Mouse (Mus musculus): ENCODE results near the gene Samd3. TPM values are rescaled to one million over a fixed set of nuclear protein-coding genes. Genes with fewer than 3 reads are reported as not detected.

Samd3 gene
- 0.18 and 0.32 TPM in 2 replicates for polyA plus RNA-seq (2015; fragmentation: Nextera tagmentation; extraction: Ambion mirVana)

DNA sequence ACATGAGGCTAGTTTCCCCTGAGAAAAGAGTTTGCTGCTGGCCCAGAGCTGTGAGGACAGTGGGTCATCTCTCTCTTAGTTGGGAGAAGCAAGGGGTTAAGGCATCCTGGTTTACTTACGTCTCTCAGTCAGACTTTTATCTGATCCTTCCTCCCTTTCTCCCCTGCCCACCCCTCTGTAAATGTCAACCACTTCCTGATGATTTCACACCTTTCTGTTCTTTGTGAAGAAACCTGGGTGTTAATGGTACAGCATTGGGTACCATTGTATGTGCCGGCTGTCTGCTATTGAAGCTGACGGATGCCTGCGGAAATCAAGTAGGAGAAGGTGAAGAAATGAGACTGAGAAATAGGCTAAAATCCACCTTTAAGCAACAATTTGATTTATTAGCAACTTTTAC lies at the start of gene Samd3:
Samd3 (plus strand) TSS at position 220 of the 400 bp plus-strand sequence.
- no peak for ATAC-seq (ENCODE audit: insufficient read depth, low FRiP score)
- Histone ChIP-seq H3K27ac (ENCODE audit: low read length) (no peak within 1 kb of the TSS), H3K4me2 (ENCODE audit: low read depth, low read length) (no peak within 1 kb of the TSS), H3K4me1 (ENCODE audit: control insufficient read depth, insufficient read depth, low read length) (no peaks in the 10 kb centered on the region), H3K36me3 (ENCODE audit: control insufficient read depth, insufficient read depth, low read length) (no peaks in the 10 kb centered on the region), H3K4me3 (replicated peaks; ENCODE audit: low read length) (no peak within 1 kb of the TSS), H3K9me3 (replicated peaks; ENCODE audit: control insufficient read depth, low read length) (no peaks in the 10 kb centered on the region), H3K9ac (ENCODE audit: low read length) (no peak within 1 kb of the TSS), H3K27me3 (ENCODE audit: control insufficient read depth, insufficient read depth, low read length) (no peaks in the 10 kb centered on the region)
- 49% methylated on average over 4 of the region's 4 CpGs for WGBS

DNA sequence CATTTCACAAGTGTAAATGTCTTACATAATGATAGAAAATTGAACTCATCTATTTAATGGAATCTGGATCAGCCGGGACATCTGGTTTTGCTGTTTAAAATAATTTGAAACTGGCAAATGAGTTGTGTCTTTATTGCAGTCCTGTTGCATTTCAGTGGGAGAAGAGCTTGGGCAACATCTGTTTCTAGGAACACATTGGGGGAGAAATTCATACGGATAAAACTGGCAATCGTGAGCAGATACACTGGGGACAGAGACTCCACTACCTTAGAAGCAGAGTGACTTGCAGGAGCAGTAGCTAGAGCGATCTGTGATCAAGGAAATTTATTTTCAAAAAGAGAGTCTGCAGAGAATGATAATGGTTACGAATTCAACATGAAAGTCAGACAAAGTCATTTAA lies 44.2 kb upstream of the Samd3 start:
- no peak for ATAC-seq (ENCODE audit: insufficient read depth, low FRiP score)
- Histone ChIP-seq H3K27me3 (ENCODE audit: control insufficient read depth, insufficient read depth, low read length) (no peaks in the 10 kb centered on the region), H3K4me1 (ENCODE audit: control insufficient read depth, insufficient read depth, low read length) (no peaks in the 10 kb centered on the region), H3K9me3 (replicated peaks; ENCODE audit: control insufficient read depth, low read length) (no peaks in the 10 kb centered on the region), H3K4me3 (replicated peaks; ENCODE audit: low read length) (no peak overlapping the region), H3K4me2 (ENCODE audit: low read depth, low read length) (no peak overlapping the region), H3K27ac (ENCODE audit: low read length) (no peak overlapping the region), H3K36me3 (ENCODE audit: control insufficient read depth, insufficient read depth, low read length) (no peaks in the 10 kb centered on the region), H3K9ac (ENCODE audit: low read length) (no peak overlapping the region)
- WGBS = 86% methylated on average over 5 of the region's 5 CpGs

DNA sequence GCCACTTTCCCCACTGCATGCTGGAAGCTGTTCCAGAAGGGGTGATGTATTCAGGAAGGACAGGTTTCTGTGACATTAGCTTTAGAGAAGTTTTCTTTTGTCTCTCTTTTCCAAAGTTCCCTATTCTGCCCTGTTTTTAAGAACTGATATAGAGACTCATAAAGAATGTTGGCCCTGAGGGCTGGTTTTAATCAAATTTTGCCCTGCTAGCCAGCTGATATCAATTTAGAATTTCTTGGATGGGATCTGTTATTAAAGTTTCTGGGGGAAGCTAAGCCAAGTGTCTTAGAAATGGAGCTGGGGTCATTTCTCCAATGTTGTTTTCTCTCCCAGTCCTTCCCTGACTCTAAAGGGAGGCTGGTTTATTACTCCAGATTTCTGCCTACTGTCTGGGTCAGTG lies 38.7 kb upstream of the Samd3 start:
- ATAC-seq (ENCODE audit: insufficient read depth, low FRiP score) = no peak
- H3K36me3 ChIP-seq (ENCODE audit: control insufficient read depth, insufficient read depth, low read length) = no peaks in the 10 kb centered on the region
- H3K4me3 ChIP-seq (replicated peaks; ENCODE audit: low read length) = no peak overlapping the region
- no peak overlapping the region for H3K27ac ChIP-seq (ENCODE audit: low read length)
- no peak overlapping the region for H3K9ac ChIP-seq (ENCODE audit: low read length)
- no peak overlapping the region for H3K4me2 ChIP-seq (ENCODE audit: low read depth, low read length)
- H3K4me1 ChIP-seq (ENCODE audit: control insufficient read depth, insufficient read depth, low read length) = no peaks in the 10 kb centered on the region
- no peaks in the 10 kb centered on the region for H3K27me3 ChIP-seq (ENCODE audit: control insufficient read depth, insufficient read depth, low read length)
- no peaks in the 10 kb centered on the region for H3K9me3 ChIP-seq (replicated peaks; ENCODE audit: control insufficient read depth, low read length)

DNA sequence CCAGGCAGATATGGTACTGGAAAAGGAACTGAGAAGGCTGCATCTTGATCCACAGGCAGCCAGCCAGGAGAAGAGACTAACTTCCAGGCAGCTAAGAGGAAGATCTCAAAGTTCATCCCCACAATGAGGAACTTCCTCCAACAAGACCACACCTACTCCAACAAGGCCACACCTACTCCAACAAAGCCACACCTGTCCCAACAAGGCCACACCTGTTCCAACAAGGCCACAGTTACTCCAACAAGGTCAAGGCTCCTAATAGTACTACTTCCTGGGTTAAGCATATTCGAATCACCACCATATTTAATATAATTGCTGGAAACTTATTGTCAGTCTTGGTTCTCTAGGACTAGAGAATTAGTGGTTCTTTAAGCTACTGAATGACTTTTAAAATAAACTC lies 34.6 kb upstream of the Samd3 start:
- Histone ChIP-seq H3K27ac (ENCODE audit: low read length) (no peak overlapping the region), H3K4me2 (ENCODE audit: low read depth, low read length) (no peak overlapping the region), H3K4me3 (replicated peaks; ENCODE audit: low read length) (no peak overlapping the region), H3K36me3 (ENCODE audit: control insufficient read depth, insufficient read depth, low read length) (no peaks in the 10 kb centered on the region), H3K9ac (ENCODE audit: low read length) (no peak overlapping the region), H3K9me3 (replicated peaks; ENCODE audit: control insufficient read depth, low read length) (no peaks in the 10 kb centered on the region), H3K27me3 (ENCODE audit: control insufficient read depth, insufficient read depth, low read length) (no peaks in the 10 kb centered on the region), H3K4me1 (ENCODE audit: control insufficient read depth, insufficient read depth, low read length) (no peaks in the 10 kb centered on the region)
- WGBS = 91% methylated on average over 1 of the region's 1 CpGs
- no peak for ATAC-seq (ENCODE audit: insufficient read depth, low FRiP score)

DNA sequence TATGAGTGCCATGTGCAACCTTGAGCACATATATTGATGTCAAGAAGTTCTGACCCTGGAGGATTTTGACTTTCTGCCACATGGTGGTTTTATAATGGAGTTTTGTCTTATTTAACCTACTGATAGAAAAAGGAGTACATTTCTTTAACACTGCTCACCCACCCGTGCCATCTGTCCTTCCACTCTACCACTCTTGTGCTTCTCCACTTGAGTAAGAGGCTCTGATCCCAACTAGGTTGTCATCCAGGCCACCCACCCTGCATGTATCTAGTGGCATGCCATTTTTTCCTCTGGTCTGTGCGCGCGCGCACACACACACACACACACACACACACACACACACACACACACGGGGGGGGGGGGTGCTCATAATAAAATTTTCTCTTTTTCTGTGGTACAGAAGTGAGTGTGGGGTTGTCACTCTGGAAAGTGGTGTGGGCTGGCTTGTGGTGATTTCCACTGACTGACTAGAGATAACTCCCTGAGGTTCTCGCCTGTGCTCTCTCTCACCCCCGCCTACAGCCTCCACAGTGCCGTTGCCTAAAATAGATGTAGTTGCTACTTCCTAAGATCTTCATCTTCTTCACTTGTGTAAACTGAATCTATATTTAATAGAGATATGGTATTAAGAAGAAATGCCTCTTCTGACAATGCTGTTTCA lies 26.7 kb upstream of the Samd3 start:
- no peaks in the 10 kb centered on the region for H3K9me3 ChIP-seq (replicated peaks; ENCODE audit: control insufficient read depth, low read length)
- no peaks in the 10 kb centered on the region for H3K27me3 ChIP-seq (ENCODE audit: control insufficient read depth, insufficient read depth, low read length)
- no peak overlapping the region for H3K27ac ChIP-seq (ENCODE audit: low read length)
- H3K9ac ChIP-seq (ENCODE audit: low read length) = no peak overlapping the region
- no peak for ATAC-seq (ENCODE audit: insufficient read depth, low FRiP score)
- WGBS = 83% methylated on average over 9 of the region's 9 CpGs
- H3K4me1 ChIP-seq (ENCODE audit: control insufficient read depth, insufficient read depth, low read length) = no peaks in the 10 kb centered on the region
- H3K36me3 ChIP-seq (ENCODE audit: control insufficient read depth, insufficient read depth, low read length) = no peaks in the 10 kb centered on the region
- no peak overlapping the region for H3K4me3 ChIP-seq (replicated peaks; ENCODE audit: low read length)
- H3K4me2 ChIP-seq (ENCODE audit: low read depth, low read length) = no peak overlapping the region

DNA sequence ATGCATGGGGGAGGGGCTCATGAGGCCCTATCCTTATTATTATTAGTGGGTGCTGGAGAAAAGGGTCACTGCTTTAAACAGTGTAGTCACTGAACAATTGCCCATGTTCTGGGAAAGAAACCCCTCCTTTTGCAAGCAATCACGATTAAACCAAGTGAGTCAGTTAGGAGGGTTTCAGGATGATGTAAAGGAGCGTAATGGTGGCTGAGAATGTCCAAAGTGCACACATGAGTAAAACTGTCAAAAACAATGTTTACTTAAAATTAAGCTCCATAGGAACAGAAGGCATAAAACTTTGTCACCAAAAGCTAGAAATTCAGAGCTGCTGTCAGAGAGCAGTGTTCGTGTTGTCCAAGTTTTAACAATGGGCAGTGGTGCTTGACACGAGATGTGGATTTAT lies 8.8 kb upstream of the Samd3 start:
- Histone ChIP-seq H3K4me1 (ENCODE audit: control insufficient read depth, insufficient read depth, low read length) (no peaks in the 10 kb centered on the region), H3K9me3 (replicated peaks; ENCODE audit: control insufficient read depth, low read length) (no peaks in the 10 kb centered on the region), H3K36me3 (ENCODE audit: control insufficient read depth, insufficient read depth, low read length) (no peaks in the 10 kb centered on the region), H3K27me3 (ENCODE audit: control insufficient read depth, insufficient read depth, low read length) (no peaks in the 10 kb centered on the region), H3K27ac (ENCODE audit: low read length) (no peak overlapping the region), H3K9ac (ENCODE audit: low read length) (no peak overlapping the region), H3K4me3 (replicated peaks; ENCODE audit: low read length) (no peak overlapping the region), H3K4me2 (ENCODE audit: low read depth, low read length) (no peak overlapping the region)
- no peak for ATAC-seq (ENCODE audit: insufficient read depth, low FRiP score)
- 64% methylated on average over 4 of the region's 4 CpGs for WGBS

DNA sequence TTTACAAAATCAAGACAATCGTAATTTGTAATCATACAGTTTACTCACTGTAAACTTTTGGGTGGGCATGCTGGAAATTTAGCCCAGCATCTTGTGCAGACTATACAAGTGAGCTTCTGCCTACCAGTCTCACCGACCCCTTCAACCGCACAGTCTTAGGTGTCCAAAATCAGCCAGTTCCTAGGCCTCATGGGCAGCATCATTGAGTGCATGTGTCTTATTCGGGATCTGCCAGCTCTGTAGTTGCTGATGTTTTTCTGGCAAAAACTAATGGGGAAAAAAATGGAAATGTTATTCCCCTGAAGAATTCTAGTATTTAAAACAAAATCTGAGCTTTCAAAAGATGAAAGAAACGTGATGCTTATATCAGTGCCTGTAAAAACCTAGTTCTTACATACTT lies 3.3 kb upstream of the Samd3 start:
- Histone ChIP-seq H3K27me3 (ENCODE audit: control insufficient read depth, insufficient read depth, low read length) (no peaks in the 10 kb centered on the region), H3K9ac (ENCODE audit: low read length) (no peak overlapping the region), H3K4me2 (ENCODE audit: low read depth, low read length) (no peak overlapping the region), H3K9me3 (replicated peaks; ENCODE audit: control insufficient read depth, low read length) (no peaks in the 10 kb centered on the region), H3K27ac (ENCODE audit: low read length) (no peak overlapping the region), H3K4me3 (replicated peaks; ENCODE audit: low read length) (no peak overlapping the region), H3K36me3 (ENCODE audit: control insufficient read depth, insufficient read depth, low read length) (no peaks in the 10 kb centered on the region), H3K4me1 (ENCODE audit: control insufficient read depth, insufficient read depth, low read length) (no peaks in the 10 kb centered on the region)
- no peak for ATAC-seq (ENCODE audit: insufficient read depth, low FRiP score)
- 79% methylated on average over 5 of the region's 5 CpGs for WGBS

DNA sequence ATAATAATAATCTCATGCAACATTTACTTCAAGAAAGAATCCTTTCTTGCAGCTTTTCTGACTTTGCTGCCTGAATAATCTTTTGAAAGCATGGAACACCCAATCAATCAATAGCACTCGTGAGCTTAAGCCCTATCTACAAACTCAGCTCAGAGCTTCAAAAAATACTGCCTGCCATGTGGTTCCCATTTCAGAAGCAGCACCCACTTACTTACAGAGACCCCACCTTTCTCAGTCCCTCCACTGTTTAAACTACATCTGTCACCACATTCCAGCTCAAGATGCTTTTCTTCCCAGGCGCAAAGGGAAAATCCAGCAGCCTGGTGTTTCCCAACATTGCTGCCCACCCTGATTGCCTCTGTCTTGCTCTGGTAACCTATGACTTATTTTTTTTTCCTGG lies 2.8 kb upstream of the Samd3 start:
- no peaks in the 10 kb centered on the region for H3K27me3 ChIP-seq (ENCODE audit: control insufficient read depth, insufficient read depth, low read length)
- 36% methylated on average over 2 of the region's 2 CpGs for WGBS
- no peaks in the 10 kb centered on the region for H3K9me3 ChIP-seq (replicated peaks; ENCODE audit: control insufficient read depth, low read length)
- H3K4me3 ChIP-seq (replicated peaks; ENCODE audit: low read length) = no peak overlapping the region
- no peak overlapping the region for H3K9ac ChIP-seq (ENCODE audit: low read length)
- no peak overlapping the region for H3K4me2 ChIP-seq (ENCODE audit: low read depth, low read length)
- no peaks in the 10 kb centered on the region for H3K4me1 ChIP-seq (ENCODE audit: control insufficient read depth, insufficient read depth, low read length)
- no peaks in the 10 kb centered on the region for H3K36me3 ChIP-seq (ENCODE audit: control insufficient read depth, insufficient read depth, low read length)
- H3K27ac ChIP-seq (ENCODE audit: low read length) = no peak overlapping the region
- ATAC-seq (ENCODE audit: insufficient read depth, low FRiP score) = no peak

DNA sequence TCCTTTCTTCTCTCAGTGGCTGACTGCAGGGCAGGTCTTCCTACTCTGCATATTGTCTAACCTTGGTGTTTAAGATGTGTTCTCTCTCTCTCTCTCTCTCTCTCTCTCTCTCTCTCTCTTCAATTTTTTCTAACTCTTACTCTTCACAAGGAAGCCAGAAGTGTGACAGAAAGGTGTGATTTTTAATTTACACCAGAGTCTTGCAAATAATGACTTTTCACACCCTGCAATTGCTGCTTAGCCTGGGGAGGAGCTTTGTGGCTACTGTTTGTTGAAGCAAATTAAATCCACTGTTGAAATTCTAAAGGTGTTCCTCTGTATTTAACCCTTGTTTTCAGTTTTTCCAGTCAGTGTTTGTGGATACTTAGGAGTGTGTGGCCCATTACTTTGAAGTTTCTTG lies 1.3 kb upstream of the Samd3 start:
- H3K9ac ChIP-seq (ENCODE audit: low read length) = no peak overlapping the region
- H3K36me3 ChIP-seq (ENCODE audit: control insufficient read depth, insufficient read depth, low read length) = no peaks in the 10 kb centered on the region
- H3K4me1 ChIP-seq (ENCODE audit: control insufficient read depth, insufficient read depth, low read length) = no peaks in the 10 kb centered on the region
- H3K27ac ChIP-seq (ENCODE audit: low read length) = no peak overlapping the region
- no peak overlapping the region for H3K4me3 ChIP-seq (replicated peaks; ENCODE audit: low read length)
- no peak for ATAC-seq (ENCODE audit: insufficient read depth, low FRiP score)
- H3K27me3 ChIP-seq (ENCODE audit: control insufficient read depth, insufficient read depth, low read length) = no peaks in the 10 kb centered on the region
- no peak overlapping the region for H3K4me2 ChIP-seq (ENCODE audit: low read depth, low read length)
- no peaks in the 10 kb centered on the region for H3K9me3 ChIP-seq (replicated peaks; ENCODE audit: control insufficient read depth, low read length)
